Mouse (Mus musculus) lung, postnatal 10 days (tissue): ENCODE results near the gene Fam214a.

Experiments used
- DNase-seq: peaks from one replicate; pipeline ENCODE4 v3.0.0; 2021

The Fam214a gene

GRCm38 (mm10) chr9:75037451-75038356 is 85.0 kb downstream of the Fam214a start, which contains the start of gene Arpp19:
Gene Arpp19, plus strand, starts transcription at chr9:75037614.
- DNase-seq, result peak; percentile 88

GRCm38 (mm10) chr9:75038357-75038688 is 85.6 kb downstream of the Fam214a start:
- DNase-seq, result no peak

- DNase-seq, result no peak
Observed at GRCm38 (mm10) chr9:75040566-75040965, 87.9 kb downstream of the Fam214a start.

- DNase-seq, result no peak
Observed at GRCm38 (mm10) chr9:75041840-75042525, 89.3 kb downstream of the Fam214a start.

GRCm38 (mm10) chr9:75043191-75043590 is 90.5 kb downstream of the Fam214a start:
- no peak for DNase-seq

- no peak for DNase-seq
Observed at GRCm38 (mm10) chr9:75047079-75047478, 94.4 kb downstream of the Fam214a start.

GRCm38 (mm10) chr9:75049100-75049499 is 96.4 kb downstream of the Fam214a start:
- peak; percentile 67 for DNase-seq

GRCm38 (mm10) chr9:75050003-75050402 is 97.3 kb downstream of the Fam214a start:
- peak; percentile 80 for DNase-seq

- DNase-seq, result no peak
Observed at GRCm38 (mm10) chr9:75051841-75052240, 99.2 kb downstream of the Fam214a start.

GRCm38 (mm10) chr9:75055046-75055445 is 102.4 kb downstream of the Fam214a start:
- no peak for DNase-seq

GRCm38 (mm10) chr9:75064678-75065331 is 112.1 kb downstream of the Fam214a start:
- no peak for DNase-seq

GRCm38 (mm10) chr9:75070457-75071028 is 117.9 kb downstream of the Fam214a start, which contains the start of gene Myo5a:
Gene Myo5a, plus strand, starts transcription at chr9:75071015.
- DNase-seq, result no peak

- DNase-seq, result peak; percentile 79
Observed at GRCm38 (mm10) chr9:75071029-75071705, 118.5 kb downstream of the Fam214a start.

- DNase-seq, result peak; percentile 17
Observed at GRCm38 (mm10) chr9:75071706-75072192, 119.1 kb downstream of the Fam214a start.

- no peak for DNase-seq
Observed at GRCm38 (mm10) chr9:75072361-75072760, 119.7 kb downstream of the Fam214a start.

- DNase-seq, result no peak
Observed at GRCm38 (mm10) chr9:75077191-75077590, 124.5 kb downstream of the Fam214a start.
